Mouse (Mus musculus): ENCODE measurements at regions not wholly inside any gene's neighbourhood (a gene's known extent, or its start where the extent isn't known, plus 50 kb on each side); places are given as distances from the start of the nearest gene placed in this dataset.
"Not testable (repeated sequence)": the region's sequence is repeated elsewhere in the genome, so short reads cannot be mapped to it uniquely, and the experiment has no call there.

DNA sequence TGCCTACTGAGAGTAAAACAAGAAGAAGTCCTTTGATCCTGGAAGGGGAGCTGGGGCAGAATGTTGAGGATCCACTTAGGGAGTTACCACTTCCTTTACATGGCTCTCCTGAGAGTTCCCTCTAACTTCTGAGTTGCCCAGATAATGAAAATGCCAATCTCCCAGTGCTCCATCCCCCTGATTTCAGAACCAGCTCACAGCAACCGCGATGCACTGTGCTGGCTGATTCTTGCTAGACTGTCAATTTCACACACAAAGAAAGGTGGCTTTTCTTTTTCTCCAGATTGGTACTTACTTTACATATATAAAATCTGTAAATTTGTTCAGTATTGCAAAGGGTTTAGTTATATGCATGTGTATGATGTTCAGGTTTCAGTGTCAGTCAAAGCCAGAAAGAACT, 1248.1 kb upstream of the Adam24 start:
- DNase-seq (ENCODE audit: low spot score in 2 of 2): no peak
- intact Hi-C loops (cut with DNase I): no loop called here

DNA sequence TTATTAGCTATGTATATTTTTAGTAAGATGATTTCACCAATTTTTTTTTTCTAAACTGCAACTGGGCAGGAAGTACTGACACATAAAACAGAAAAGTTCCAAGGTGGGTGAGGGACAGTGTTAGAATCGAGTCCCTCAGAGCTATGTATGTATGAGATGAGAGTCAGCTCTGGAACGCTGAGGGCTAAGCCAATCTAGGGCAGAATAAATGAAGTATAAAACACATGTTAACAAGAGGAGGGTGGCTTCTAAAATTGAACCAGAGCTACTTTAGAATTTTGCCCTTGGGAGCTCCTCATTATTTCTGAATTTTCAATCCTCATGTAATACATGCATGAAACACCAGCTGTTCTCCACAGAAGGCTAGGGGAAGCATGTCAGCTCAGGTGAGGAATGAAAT, 1247.5 kb upstream of the Adam24 start:
- intact Hi-C loops (cut with DNase I): no loop called here
- peak; percentile 11 to 19 for DNase-seq (ENCODE audit: low spot score in 2 of 2)

DNA sequence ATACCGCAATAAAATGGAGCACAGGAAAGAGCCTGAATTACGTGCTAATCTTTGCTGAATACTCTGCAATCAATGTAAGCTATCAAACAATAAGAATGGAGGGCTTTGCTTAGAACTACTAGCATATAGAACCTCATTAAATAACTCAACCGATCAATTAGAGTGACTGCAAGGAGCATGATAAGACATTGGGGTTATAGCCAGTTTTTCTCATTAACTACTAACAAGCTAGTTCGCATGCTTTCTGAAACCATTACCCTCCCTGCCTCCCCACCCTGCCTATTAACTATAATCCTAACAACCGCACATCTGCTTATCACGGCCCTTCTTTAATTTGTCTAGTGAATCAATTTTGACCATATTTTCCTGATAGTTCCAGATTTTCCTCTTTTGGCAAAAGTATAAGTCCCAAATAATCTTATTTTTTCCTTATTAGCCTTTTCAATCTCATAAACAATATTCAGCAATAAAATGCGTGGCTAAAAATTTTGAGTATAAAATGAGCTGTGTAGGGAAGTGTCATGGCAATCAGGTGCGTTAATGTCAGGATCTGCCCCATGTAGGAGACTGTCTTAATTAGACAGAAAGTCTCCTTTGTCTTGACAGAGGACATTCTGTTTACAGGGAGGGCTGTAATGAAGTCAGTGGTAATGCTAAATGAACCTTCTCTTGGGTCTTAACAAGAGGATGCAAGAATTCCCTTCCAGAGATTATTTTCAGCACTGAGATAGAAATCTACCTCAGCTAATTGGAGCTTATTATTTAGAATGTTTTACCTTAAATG, 1234.1 kb upstream of the Adam24 start:
- DNase-seq (ENCODE audit: low spot score in 2 of 2): no peak
- intact Hi-C loops (cut with DNase I): no loop called here

DNA sequence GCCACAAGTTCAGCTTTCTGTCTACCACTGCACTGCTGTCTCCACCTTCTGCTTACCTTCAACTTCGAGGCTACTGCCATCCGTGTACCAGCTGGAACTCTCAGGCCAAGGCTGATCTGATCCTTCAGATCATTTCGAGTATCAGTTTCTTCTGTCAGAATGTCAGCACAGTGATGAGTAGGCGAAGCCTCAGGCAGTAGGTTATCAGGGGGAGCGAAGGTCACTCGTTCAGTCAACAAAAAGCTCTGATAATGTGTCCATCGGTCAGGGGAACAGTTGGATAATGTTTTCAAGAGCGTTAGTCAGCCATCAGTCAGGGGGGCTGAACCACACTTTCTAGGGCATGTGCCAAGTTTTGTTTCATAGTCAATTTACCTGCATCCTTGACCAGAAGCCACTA, 1183.7 kb upstream of the Adam24 start:
- DNase-seq (ENCODE audit: low spot score in 2 of 2); intact Hi-C loops (cut with DNase I): not testable (repeated sequence)

DNA sequence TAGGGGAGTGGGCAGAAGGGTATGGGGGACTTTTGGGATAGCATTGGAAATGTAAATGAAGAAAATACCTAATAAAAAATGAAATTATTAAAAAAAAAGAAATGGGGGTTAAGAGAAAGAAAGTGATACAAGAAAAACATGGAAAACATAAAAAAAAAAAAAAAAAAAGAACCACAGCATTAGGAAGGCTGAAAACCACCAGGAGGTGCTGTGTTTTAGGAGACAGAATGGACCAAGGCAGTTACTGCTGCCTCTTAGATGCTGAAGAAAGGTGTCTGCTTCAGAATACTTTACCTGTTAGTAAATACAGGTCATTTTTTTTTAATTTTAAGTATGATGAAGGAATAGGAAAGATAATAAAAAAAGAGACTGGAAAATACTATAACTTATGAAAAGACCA, 1174.5 kb upstream of the Adam24 start:
- intact Hi-C loops (cut with DNase I): no loop called here
- DNase-seq (ENCODE audit: low spot score in 2 of 2): no peak

DNA sequence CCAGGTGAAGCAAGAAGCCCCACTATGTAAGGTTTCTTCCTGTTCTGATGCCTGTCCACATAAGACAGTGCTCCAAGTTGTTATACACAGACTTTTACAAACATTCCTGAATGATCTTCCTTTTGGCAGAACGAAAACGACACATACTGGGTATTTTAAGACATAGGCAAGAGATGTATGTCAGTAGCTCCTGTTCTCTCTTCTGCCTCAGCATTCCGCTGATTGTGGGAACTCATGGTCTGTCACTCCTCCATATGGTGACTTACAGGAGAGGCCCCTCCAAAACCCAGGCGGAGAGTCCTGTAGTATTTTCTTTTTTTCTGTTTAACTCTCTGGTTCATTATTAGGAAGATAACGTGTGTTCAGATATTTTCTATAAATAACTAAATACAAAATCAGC, 1170.6 kb upstream of the Adam24 start:
- DNase-seq (ENCODE audit: low spot score in 2 of 2): no peak
- intact Hi-C loops (cut with DNase I): no loop called here

DNA sequence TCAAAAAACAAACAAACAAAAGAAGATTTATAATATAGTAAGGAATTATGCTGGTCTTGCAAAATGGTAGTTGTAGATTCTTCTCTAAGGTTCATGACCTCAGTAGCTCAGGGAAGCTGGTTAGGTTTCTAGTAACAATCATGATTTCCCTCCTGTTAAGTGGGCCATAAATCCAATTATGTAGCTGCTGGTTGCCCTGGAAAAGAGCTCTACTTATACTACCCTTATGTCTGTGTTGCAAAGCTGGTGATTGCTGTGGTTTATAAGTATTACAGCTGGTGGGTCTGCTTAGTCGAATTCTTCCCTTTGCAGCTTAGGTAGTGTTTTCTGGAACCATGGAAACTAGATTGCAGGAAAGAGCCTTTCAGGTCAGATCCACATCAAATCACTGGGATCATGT, 1161.9 kb upstream of the Adam24 start:
- DNase-seq (ENCODE audit: low spot score in 2 of 2): no peak
- intact Hi-C loops (cut with DNase I): no loop called here

Data from left cerebral cortex, postnatal 36 days (tissue).